Mouse (Mus musculus): ENCODE measurements around the gene Rassf8.

Gene Rassf8

DNA sequence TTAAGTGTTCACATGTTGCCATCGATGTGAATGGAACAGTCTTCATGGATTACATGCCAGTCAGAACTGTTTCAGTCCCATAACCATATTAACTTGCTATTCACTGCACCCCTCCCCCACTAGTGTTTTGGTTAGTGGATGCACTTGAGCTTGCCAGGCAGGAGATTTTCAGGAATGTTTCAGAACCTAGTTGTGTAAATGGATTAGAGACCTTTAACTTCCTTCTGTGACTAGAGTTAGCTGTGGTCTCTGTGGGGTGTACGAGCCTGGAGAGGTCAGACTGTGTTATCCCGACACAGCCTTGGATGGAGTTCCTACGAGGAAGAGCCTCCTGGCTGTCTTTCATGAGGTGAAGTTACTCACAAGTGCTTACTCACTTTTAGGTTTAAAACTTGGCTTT is 29.7 kb downstream of the Rassf8 start:
- DNase-seq (ENCODE audit: low spot score in 2 of 2) = no peak

DNA sequence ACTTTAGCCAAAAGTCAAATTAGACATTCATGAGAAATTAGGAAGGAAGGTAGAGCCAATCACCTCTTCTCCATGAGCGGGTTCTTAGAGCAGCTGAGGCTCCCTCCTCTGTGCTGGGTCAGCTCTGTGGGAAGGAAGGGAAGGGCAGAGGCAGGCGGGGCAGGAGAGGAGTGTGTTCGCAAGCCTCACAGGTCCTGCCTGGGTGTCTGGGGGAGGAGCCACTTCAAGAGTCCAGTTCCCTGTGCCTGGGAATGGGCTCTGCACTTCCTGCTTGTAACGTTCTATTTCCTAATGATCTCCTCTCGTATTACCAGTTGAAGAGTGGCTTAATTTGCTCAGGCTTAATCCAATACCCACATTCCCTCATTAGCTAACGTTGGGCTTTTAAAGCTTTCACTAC is 32.8 kb downstream of the Rassf8 start:
- no peak for DNase-seq (ENCODE audit: low spot score in 2 of 2)

DNA sequence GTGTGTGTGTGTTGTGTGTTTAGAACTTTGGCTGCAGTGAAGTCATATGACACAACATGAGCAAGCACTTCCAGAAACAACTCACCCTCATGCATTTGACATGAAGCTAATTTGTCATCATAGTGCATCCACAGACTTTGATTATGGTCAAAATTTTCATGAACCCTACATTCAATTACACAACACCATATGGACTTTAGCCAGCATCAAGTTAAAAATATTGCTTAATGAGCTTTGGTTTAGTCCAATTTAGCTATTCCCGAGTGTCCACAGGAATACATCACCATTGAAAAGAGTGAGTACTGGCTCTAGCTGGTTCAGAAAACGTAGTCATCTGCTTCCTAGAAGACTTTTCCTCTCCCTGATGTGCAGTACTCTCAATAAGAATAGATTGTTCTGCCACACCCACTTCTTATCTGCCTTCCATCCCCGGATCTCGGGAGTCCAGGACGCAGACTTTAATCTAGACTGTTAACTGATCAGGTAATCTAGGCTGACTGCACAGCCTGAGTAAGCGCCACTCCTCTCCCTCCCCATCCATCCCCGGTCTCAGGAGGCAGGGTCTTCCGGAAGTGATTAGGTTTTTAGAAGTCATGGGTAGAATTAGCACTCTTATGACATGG is 33.7 kb downstream of the Rassf8 start:
- DNase-seq (ENCODE audit: low spot score in 2 of 2) = no peak

DNA sequence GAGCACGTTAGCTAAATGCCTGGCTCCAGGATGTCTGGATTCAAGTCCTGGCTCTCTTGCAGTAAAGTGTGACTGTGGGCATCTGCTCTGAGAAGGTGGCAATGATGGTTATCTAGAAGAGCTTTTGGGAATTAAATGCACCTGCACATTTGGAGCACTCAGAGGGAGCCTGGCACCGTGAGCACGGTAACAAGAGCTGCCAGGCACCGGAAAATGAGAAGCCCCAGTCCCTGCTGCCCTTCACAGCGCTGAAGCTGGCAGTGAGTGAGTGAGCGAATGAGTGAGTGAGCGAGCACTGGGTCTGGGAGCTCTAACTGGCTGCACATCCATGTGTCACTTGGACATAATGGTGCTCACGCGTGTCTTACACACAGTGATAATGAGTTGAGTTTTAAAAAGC is 34.7 kb downstream of the Rassf8 start:
- no peak for DNase-seq (ENCODE audit: low spot score in 2 of 2)

DNA sequence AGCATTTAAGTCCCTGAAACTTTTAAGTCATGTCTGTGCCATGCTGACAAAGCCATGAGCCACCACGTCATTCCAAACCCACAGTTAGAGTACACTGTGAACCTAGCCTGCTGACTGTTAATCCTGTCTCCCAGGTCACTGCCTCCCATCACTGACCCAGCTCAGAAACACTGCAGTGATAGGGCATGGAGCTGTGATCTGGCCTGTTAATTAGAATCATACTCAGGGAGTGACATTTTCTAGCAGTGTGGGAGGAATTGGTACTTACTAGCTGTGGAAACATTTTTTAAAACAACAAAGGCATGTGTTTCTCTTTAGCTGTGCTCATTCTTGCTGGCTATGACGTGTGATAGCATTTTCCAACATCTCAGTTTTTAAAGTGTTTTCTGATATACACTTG is 35.4 kb downstream of the Rassf8 start:
- DNase-seq (ENCODE audit: low spot score in 2 of 2) = no peak

DNA sequence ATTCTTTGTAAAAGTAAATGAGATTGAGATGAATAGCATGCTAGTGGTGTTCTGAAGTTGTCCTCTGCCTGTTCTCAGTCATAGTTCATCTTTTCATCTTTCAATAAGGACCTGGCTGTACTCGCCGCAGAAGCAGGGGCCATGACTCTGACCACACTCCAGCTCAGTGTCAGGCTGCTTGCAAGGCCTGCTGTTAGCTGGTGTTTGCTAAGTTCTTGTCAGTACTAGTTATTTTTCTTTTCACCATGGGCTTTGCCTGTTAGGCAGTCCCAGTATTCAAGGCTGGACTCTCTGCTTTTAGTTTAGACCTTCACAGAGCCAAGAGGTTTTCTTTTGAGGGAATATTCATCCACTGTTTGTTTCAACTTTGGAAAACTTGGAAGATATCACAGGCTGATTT is 40.8 kb downstream of the Rassf8 start:
- no peak for DNase-seq (ENCODE audit: low spot score in 2 of 2)

DNA sequence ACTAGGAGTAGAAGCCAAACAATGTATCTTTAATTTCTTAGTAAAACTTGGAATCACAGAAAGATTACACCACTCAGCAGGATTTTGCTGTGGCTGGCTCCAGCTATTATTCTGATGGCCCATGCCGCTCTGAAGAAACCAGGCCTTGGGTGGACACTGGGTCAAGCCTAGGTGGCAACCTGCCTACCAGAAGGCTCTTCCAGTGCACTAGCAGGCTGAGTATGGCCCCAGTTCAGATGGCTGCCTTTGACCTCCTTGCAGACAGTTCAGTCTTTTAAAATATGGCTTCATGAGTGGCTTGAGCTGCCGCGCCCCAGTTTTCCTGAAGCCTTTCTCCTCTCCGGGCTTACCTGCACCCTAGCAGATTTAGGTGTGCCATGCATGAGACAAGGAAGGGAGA is 43.2 kb downstream of the Rassf8 start:
- DNase-seq (ENCODE audit: low spot score in 2 of 2) = no peak

DNA sequence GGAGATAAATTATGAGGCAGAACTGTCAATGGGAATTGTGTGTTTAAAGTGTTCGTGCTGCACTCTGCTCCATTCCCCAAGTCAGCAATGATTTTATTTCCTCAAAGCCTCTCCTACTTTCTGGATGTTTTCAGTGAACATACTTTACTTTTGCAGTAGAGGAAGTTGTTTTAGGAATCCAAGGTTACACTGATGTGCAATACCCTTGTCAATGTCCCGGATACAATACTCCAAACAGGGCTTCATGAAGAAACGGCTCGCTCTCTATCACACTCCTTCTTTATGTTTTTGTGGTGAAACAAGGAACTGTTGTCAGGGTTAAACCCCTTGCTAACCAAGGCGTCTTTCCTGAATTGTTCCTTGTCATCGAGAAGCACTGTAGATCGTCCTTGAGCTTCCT is 45.8 kb downstream of the Rassf8 start:
- no peak for DNase-seq (ENCODE audit: low spot score in 2 of 2)

DNA sequence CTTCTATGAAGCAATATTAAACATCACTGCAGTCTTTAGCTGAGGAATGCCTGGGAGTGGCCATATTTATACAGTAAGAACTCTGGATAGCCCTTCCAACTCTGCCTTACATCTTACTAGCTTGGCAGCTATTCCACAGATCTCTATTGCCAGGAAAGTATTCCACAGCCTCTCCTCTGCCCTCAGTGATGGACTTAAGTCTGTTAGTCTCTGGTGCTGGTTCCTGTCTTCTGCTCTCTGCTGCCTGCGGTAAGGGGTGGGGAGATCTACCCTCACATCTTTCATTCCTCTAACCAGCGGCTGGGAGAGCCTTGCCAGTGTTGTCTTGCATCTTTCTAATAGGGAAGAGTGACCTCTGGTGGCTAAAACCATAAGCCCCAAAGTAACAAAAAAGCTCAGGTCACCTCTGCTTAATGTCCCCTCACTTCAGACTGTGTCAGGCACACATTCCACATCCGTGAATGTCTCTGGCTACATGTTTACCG is 46.6 kb downstream of the Rassf8 start:
- DNase-seq (ENCODE audit: low spot score in 2 of 2) = peak in 1 of 2 experiments; percentile 45

DNA sequence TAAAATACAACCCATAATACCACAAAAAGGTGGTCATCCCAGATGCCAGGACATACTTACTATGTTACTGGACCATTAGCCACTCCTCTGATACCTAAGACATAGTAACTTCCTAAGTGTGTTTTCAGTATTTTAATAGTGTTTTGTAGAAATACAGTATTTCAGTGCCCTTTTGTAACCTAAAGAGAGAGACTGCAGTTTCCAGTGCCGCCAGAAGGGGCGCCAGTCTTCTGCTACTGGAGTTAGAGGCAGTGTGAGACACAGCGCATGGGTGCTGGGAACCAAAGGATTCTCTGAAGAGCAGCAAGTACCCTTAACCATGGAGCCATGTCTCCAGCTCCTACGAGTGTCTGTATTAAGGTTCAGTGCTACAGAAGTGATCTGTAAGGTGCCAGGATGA is 48.1 kb downstream of the Rassf8 start:
- DNase-seq (ENCODE audit: low spot score in 2 of 2) = no peak

DNA sequence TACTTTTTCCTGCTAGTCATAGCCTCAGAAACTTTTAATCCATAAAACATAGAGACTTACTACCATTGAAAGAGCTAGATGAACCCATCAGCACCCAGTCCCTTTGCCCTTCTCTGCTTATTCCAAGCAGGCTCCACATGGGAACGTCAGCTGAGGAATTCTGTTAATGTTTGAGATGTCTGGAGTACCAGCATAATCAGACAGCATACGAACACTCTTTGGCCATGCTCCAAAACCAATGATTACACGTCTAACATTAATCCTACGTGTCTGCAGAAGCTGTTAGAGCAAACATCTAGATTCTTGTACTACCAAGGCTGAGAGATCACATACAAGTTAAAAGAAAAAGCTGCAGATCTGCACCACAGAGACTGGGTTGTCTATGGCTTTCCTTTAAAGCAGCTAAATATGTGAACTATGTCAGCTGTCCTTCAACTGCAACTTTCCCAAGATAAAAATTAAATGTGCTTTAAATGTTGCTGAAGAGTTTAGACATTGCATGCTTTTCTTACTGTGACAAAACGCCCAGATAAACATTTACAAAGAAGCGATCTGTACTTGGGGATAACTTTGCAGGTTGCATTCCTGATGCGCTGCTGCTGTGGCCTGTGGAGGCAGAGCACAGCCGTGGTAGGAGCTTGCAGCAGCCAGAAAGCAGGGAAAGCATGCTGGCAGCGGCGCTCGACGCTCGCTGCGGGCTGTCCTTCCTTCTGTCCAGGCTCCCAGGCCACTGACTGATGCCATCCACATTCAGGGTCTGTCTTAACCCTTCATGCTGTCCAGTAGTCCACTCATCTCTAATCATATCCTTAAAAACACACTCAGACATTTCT is 49.9 kb downstream of the Rassf8 start:
- DNase-seq (ENCODE audit: low spot score in 2 of 2) = no peak

DNA sequence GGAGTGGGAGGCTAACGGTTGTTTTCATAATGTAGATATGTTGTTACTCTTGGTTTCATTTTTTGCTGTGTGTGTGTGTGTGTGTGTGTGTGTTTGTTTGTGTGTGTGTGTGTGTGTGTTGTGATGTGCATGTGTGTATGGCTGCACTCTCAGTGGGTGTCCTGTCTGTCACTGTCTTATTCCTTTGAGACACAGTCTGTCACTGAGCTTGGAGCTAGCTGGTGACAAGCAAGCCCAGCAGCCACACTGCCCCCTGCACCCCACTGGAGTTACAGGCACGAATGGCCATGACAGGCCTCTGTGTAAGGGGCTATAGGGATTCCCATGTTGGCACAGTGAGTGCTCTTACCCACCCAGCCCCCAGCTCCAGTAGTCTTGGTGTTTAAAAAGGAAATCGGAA is 51.1 kb downstream of the Rassf8 start:
- DNase-seq (ENCODE audit: low spot score in 2 of 2) = no peak

DNA sequence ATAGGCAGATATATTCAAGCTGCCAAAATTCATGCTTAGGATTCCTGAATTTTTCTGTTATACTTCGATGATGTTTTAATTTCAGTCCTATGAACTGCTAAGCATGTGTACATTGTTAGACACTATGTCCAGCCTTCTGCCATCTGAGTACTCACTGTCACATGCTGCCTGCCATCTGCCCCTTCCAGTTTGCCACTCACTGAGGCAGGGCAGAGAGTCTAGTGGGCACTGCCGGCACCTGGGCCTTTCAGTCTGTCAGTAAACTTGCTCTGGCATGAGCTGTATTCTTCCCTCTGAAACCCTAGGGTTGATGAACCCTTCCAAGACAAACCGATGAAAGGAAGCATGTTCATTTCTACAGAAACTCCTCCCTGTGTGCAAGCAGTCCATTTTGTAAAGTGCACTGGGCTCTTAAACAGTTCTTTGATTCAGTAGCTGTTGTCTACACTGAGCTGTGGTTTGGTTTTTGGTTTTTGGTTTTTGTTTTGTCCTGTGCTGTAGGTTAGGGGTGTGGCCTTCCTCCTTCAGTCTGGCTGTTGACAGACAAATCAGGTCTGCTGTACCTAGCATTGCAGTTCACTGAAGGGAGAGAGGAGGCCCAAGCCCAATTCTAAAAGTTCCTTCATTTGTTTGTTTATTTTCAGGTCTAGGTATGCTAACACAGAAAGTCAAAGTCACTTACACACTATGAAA is 55.4 kb downstream of the Rassf8 start:
- DNase-seq (ENCODE audit: low spot score in 2 of 2) = no peak

DNA sequence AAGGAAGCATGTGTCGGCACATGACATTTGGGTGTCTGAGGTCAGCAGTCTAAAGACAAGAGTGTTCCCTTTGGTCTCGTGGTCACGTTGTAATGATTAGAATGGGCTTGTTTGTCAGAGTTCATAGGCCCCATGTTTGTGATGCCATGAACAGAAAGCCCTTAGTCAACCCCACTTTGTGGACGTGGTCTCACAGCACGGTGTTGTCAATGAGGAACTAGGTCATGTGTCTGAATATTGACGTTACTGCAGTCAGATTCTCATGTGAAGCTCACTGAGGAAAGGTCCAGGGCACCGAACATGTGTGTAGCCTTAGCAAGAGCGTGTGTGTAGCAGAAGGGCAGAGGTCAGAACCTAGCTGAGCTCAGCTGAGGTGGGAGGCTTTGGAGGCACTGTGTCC is 56.3 kb downstream of the Rassf8 start:
- DNase-seq (ENCODE audit: low spot score in 2 of 2) = no peak

DNA sequence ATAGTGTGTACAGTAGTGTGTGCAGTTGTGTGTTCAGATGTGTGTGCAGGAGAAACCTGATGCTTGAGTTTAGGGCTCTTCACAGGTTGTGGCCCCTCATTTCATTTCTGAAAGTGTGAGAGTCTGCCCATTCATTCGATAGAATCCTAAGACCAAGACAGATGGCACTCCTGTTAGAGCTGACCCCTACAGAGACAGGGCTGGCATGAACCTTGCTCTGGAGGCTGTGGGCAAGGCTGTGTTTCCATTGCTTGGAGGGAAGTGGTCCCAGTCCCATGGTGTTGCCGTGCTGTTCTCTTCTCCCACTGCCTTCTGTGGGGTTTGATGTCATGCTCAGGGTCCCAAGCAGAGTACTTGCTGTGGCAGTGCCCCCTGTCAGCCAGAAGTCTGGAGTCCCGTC is 57.7 kb downstream of the Rassf8 start:
- no peak for DNase-seq (ENCODE audit: low spot score in 2 of 2)

DNA sequence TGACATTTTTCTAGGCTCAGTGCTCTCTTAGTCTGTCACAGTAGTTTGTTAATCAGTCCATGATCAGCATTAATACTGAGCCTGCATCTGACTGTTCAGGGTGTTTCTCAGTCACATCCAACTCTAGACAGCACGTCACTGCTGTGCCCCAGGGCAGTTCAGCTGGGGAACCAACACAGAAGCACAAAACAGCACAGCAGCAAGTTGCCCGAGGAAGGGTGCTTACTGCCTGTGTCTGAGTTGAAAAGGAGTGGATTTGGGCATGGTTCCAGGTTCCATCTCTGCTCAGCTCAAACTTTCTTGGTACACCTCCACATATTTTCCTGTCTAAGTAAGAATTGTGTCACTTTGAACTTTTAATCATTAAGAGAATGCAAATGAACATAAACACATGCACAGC is 60.2 kb downstream of the Rassf8 start:
- DNase-seq (ENCODE audit: low spot score in 2 of 2) = no peak

DNA sequence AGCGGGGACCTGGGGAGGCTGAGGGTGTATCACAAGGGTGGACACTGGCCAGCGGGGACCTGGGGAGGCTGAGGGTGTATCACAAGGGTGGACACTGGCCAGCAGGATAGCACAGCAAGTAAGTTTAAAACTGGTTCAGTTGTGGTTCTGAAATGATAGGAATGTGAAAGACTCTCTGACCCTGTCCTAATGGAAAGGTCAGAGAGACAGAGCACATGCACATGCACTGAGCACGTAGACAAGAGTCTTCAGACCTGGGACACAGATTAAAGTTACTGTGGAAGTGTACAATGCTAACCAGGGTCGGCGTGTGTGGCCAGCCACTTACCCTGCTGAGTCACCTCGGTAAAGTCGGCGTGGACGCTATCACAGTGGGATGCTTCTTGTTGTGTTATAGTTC is 61.4 kb downstream of the Rassf8 start:
- no peak for DNase-seq (ENCODE audit: low spot score in 2 of 2)

DNA sequence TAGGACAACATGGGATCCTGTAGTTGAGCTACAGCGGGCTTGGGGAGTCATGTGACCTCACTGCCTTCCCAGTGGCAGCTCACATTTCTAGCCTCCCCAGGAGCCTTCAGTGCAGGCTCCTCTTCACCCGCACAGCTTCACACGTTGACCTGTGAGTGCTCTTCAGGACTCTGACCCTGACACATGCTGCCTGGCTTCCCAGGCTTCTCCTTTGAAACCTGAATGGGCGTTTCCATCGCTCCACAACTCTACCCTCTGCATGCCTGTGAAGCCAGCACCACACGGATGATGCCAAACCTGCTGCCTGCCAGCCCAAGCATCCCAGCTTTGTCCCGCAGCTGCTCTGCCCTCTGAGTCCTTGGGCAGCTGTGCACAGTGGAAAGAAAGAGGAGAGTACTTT is 63.0 kb downstream of the Rassf8 start:
- DNase-seq (ENCODE audit: low spot score in 2 of 2) = no peak

DNA sequence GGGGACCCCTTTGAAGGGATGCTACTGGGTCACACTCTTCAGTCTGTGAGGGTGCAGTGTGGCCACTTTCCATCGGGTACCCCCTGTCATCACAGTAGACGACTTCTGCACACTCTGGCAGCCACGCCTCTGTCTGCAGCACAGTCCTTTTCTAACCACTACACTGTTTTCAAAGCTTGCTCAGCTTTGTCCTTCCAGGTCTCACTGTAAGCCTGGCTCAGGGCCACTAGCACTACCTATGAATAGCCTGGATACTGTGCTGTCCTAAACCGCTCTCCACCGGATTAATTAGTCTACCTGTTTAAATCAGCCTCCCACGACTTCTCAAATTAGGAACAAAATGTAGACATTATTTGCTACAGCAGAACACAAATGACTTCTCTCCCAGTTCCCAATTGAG is 63.5 kb downstream of the Rassf8 start:
- DNase-seq (ENCODE audit: low spot score in 2 of 2) = no peak

DNA sequence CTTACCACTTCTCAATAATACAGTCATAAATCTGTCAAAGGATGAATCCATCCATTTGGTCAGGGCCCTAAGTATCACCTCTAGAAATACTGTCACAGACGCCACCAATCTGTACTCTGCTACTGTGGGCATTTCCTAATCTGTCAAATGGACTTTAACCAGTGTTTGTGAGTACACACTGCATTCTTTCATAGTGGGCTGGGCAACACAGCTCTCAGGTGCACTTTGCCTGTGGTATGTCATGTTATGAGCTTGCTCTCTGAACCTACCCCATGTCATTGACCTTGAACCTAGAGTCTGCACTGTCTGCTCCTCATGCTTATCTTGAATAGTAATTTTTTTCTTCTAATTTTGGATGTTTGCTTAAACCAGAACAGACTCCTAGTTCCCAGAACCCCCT is 64.6 kb downstream of the Rassf8 start:
- no peak for DNase-seq (ENCODE audit: low spot score in 2 of 2)

DNA sequence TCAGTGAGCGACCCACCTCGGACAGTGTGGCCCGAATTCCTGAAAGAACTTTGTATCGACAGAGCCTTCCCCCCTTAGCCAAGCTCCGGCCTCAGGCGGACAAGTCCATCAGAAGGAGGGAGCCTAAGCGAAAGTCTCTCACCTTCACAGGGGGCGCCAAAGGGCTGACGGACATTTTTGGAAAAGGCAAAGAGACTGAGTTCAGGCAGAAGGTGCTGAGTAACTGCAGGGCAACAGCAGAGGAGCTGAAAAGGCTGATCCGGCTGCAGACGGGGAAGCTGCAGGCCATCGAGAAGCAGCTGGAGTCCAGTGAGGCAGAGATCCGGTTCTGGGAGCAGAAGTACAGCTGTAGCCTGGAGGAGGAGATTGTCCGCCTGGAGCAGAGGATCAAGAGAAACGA is 68.7 kb downstream of the Rassf8 start:
- DNase-seq (ENCODE audit: low spot score in 2 of 2) = no peak

DNA sequence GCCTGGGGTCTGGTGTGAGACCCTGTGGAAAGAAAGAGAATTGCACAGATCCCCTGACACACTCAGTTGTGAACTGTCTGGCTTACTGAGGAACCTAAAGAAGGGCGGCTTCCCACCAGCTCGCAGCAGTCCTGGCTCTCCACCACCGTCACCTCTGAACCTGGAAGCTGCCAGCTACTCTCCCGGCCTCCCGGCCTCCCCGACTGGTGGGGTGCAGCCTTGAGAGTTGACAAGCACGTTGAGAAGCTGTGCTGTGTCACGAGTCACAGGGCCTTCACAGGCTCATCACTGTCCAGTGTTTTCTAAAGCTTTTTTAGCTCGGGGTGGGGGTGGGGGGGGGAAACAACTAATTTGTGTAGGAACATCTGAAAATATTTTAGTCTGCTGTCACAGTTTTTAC is 72.6 kb downstream of the Rassf8 start:
- no peak for DNase-seq (ENCODE audit: low spot score in 2 of 2)

DNA sequence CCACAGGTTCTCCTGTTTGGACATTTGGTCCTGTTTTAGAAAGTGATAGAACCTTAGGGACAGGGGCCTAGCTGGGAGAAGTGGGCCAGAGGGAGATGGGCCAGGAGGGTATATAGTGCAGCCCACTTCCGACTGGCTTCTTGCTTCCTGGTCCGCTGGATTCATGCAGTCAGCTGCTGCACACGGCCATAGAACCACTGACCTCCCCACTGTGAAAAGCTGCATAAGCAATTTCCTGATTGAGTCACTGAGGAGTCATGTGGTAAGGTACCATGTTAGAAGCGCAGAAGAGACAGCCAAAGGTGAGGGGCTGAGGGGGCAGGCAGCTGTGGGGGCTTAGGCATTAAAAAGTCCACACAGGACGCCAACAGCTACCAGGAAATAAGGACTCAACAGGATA is 75.7 kb downstream of the Rassf8 start:
- DNase-seq (ENCODE audit: low spot score in 2 of 2) = no peak

Measured in right cerebral cortex, postnatal 10 days (tissue).